ENCODE assay signal across 8 mouse cellular contexts in the genomic region with DNA sequence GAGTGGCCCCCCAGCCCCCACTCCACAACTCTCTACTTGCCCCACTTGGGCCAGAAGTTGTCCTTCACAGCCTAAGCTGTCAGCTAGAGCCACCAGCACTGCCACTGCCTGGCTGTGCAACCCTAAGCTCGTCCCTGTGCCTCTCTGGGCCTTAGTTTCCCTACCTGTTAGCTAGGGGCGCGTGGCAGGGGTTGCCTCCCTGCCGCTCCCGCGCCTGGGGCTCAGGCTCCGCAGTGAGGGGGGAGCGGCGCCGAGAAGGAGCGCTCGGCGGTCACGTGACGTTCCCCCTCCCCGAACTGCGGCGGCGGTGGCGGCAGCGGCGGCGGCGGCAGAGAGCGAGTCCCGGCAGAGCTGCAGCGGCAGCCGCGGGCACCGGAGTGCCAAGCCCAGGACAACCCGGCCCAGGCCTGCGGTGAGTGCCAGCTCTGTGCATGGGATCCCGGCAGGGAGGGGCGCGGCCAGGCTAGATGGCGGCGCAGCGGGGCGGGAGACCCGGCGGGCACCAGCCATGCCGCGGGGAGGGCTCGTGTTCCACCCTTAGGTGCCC. TPM values are rescaled to one million over a fixed set of nuclear protein-coding genes. Genes with fewer than 3 reads are reported as not detected.
DNase-seq lines count a peak whose midpoint lies in the region; ATAC-seq lines count a peak whose summit lies in the region.

Rap1gap (plus strand) TSS at position 294 of the 547 bp plus-strand sequence.

- peaks cover 57% of the 10 kb centered on the region for H3K27me3 ChIP-seq in liver, embryonic 13.5 days
- H3K27me3 ChIP-seq in neural tube, embryonic 14.5 days (ENCODE audit: control insufficient read depth, insufficient read depth, low read length), result peaks cover 5% of the 10 kb centered on the region; the same call in 1 of the 2 replicates

- 0% methylated on average over 37 of the region's 44 CpGs for WGBS in liver, embryonic 13.5 days (ENCODE audit: insufficient replicate concordance)
- 0% methylated on average over 28 of the region's 44 CpGs for WGBS in neural tube, embryonic 14.5 days

- DNase-seq in lung, adult 18-20 months, result peak; percentile 31 to 45
- DNase-seq in lung, postnatal 25 days (ENCODE audit: low spot score), result no peak
- peak; percentile 81 for DNase-seq in cerebellum, adult 8-10 months
- no peak for DNase-seq in heart, adult 8-10 months (ENCODE audit: low spot score)
- DNase-seq in kidney, postnatal 10 days, result peak; percentile 72
- DNase-seq in liver, embryonic 13.5 days, result no peak
- no peak for DNase-seq in spleen, postnatal 10 days (ENCODE audit: low spot score in 2 of 2)

- H3K36me3 ChIP-seq in liver, embryonic 13.5 days, result no peaks in the 10 kb centered on the region
- no peaks in the 10 kb centered on the region for H3K36me3 ChIP-seq in neural tube, embryonic 14.5 days (ENCODE audit: control insufficient read depth, insufficient read depth, low read length)

- no peaks in the 10 kb centered on the region for H3K9me3 ChIP-seq in liver, embryonic 13.5 days (replicated peaks)
- no peaks in the 10 kb centered on the region for H3K9me3 ChIP-seq in neural tube, embryonic 14.5 days (ENCODE audit: control insufficient read depth, low read length)

- H3K9ac ChIP-seq in liver, embryonic 13.5 days, result peak within 1 kb of the TSS; percentile 39
- peak within 1 kb of the TSS; percentile 85 for H3K9ac ChIP-seq in neural tube, embryonic 14.5 days (replicated peaks; ENCODE audit: low read depth, low read length)

- peak within 1 kb of the TSS; percentile 53 for H3K4me3 ChIP-seq in liver, embryonic 13.5 days (replicated peaks)
- H3K4me3 ChIP-seq in neural tube, embryonic 14.5 days (ENCODE audit: low read depth, low read length), result peak within 1 kb of the TSS; percentile 65

- peak within 1 kb of the TSS; percentile 66 for H3K4me2 ChIP-seq in liver, embryonic 13.5 days
- H3K4me2 ChIP-seq in neural tube, embryonic 14.5 days (ENCODE audit: low read depth, low read length), result peak within 1 kb of the TSS; percentile 80

- no peak within 1 kb of the TSS for H3K27ac ChIP-seq in liver, embryonic 13.5 days
- H3K27ac ChIP-seq in neural tube, embryonic 14.5 days (ENCODE audit: low read depth, low read length), result no peak within 1 kb of the TSS

- peaks cover 12% of the 10 kb centered on the region; the same call in 1 of the 2 replicates for H3K4me1 ChIP-seq in liver, embryonic 13.5 days (replicated peaks)
- peaks cover 8% of the 10 kb centered on the region for H3K4me1 ChIP-seq in neural tube, embryonic 14.5 days (ENCODE audit: control insufficient read depth, insufficient read depth, low read length)

- ATAC-seq in liver, embryonic 13.5 days (ENCODE audit: low read depth), result no peak
- ATAC-seq in neural tube, embryonic 14.5 days (ENCODE audit: low read depth), result peak; percentile 47

RNA-seq across cellular contexts. Expression of gene Rap1gap, which starts in this region (rescaled TPM):
- 10 to 100 TPM; 12.1 to 16.5 (median 14.5) TPM for total RNA-seq in heart, adult 8-10 months (2022)
- polyA plus RNA-seq in liver, embryonic 13.5 days (2015; fragmentation: Nextera tagmentation; extraction: Ambion mirVana), result 1.2 and 1.4 TPM in 2 replicates
- 75.5 and 77.6 TPM in 2 replicates for polyA plus RNA-seq in neural tube, embryonic 14.5 days (2014; fragmentation: Nextera tagmentation; extraction: Ambion mirVana)

Comparison
In these comparisons a context has a peak if more than half of its experiments do, and no peak if none do; other contexts are left out.
1. RNA of gene Rap1gap (polyA plus RNA-seq): 75.5 to 77.6 TPM in neural tube, embryonic 14.5 days; 1.2 to 1.4 TPM in liver, embryonic 13.5 days; every median in the first group is over 10 times any median in the second.
2. DNase-seq: peak in lung, adult 18-20 months (2 of 2), cerebellum, adult 8-10 months (single experiment) and kidney, postnatal 10 days (single experiment); none in lung, postnatal 25 days (single experiment), heart, adult 8-10 months (single experiment), liver, embryonic 13.5 days (single experiment) and spleen, postnatal 10 days (0 of 2).